Mouse (Mus musculus): ENCODE data around the gene Col11a2. TPM values are rescaled to one million over a fixed set of nuclear protein-coding genes. Genes with fewer than 3 reads are reported as not detected.

The Col11a2 gene
- total RNA-seq, 1 experiment, result 1.4 TPM

GRCm38 (mm10) chr17:34022414-34022783 is 16.8 kb upstream of the Col11a2 start:
- in situ Hi-C loops (cut with MboI; ENCODE audit: low sequenced_read_pairs in 2 of 2, unreplicated experiment in 2 of 2), result no loop called here
- TF ChIP-seq HCFC1 (IDR thresholded peaks at IDR 0.05; ENCODE audit: borderline replicate concordance, insufficient read depth, low read length), result no peak
- TF ChIP-seq MAFK (IDR thresholded peaks at IDR 0.05; ENCODE audit: insufficient read depth, low read depth, low read length), result no peak
- TF ChIP-seq ZC3H11A (IDR thresholded peaks at IDR 0.05; ENCODE audit: borderline replicate concordance, low read depth, low read length), result no peak
- TF ChIP-seq ZNF384 (IDR thresholded peaks at IDR 0.05; ENCODE audit: low read depth, low read length), result no peak
- no peak for TF ChIP-seq CHD2 (IDR thresholded peaks at IDR 0.05; ENCODE audit: low read depth, low read length)
- H3K27ac ChIP-seq (ENCODE audit: insufficient read depth, low read depth, low read length, poor library complexity, severe bottlenecking), result no peak overlapping the region
- peaks cover 2 to 26% of the 10 kb centered on the region in 2 experiments; a peak in 3 of 4 replicates for H3K4me1 ChIP-seq (ENCODE audit: control insufficient read depth in 2 of 2, insufficient read depth in 2 of 2, low read length in 2 of 2, poor library complexity in 1 of 2)
- H3K9me3 ChIP-seq (ENCODE audit: control insufficient read depth, insufficient read depth, low read depth, low read length), result peaks cover 10% of the 10 kb centered on the region
- no peak for DNase-seq (ENCODE audit: low read depth, low spot score)
- H3K4me3 ChIP-seq (ENCODE audit: insufficient read depth in 1 of 2, low read depth in 1 of 2, low read length in 2 of 2, poor library complexity in 1 of 2, severe bottlenecking in 1 of 2), result peak overlapping the region; percentile 28 to 47; a peak in 3 of 4 replicates
- H3K36me3 ChIP-seq (ENCODE audit: control insufficient read depth, insufficient read depth, low read length, poor library complexity, severe bottlenecking), result peaks cover 11% of the 10 kb centered on the region; the same call in 1 of the 2 replicates
- H3K9ac ChIP-seq (ENCODE audit: insufficient read depth, low read depth, low read length, poor library complexity, severe bottlenecking), result no peak overlapping the region

GRCm38 (mm10) chr17:34022987-34023386 is 16.2 kb upstream of the Col11a2 start:
- Histone ChIP-seq H3K36me3 (ENCODE audit: control insufficient read depth, insufficient read depth, low read length, poor library complexity, severe bottlenecking) (peaks cover 11% of the 10 kb centered on the region; the same call in 1 of the 2 replicates), H3K27ac (ENCODE audit: insufficient read depth, low read depth, low read length, poor library complexity, severe bottlenecking) (no peak overlapping the region), H3K9me3 (ENCODE audit: control insufficient read depth, insufficient read depth, low read depth, low read length) (peaks cover 9% of the 10 kb centered on the region), H3K9ac (ENCODE audit: insufficient read depth, low read depth, low read length, poor library complexity, severe bottlenecking) (no peak overlapping the region), H3K4me1 (ENCODE audit: control insufficient read depth in 2 of 2, insufficient read depth in 2 of 2, low read length in 2 of 2, poor library complexity in 1 of 2) (peaks cover 2 to 26% of the 10 kb centered on the region in 2 experiments; a peak in 3 of 4 replicates), H3K4me3 (ENCODE audit: insufficient read depth in 1 of 2, low read depth in 1 of 2, low read length in 2 of 2, poor library complexity in 1 of 2, severe bottlenecking in 1 of 2) (peak overlapping the region; percentile 3 to 6; a peak in 2 of 4 replicates)
- DNase-seq (ENCODE audit: low read depth, low spot score), result no peak
- TF ChIP-seq CHD2 (IDR thresholded peaks at IDR 0.05; ENCODE audit: low read depth, low read length) (no peak), MAFK (IDR thresholded peaks at IDR 0.05; ENCODE audit: insufficient read depth, low read depth, low read length) (no peak), ZNF384 (IDR thresholded peaks at IDR 0.05; ENCODE audit: low read depth, low read length) (no peak), HCFC1 (IDR thresholded peaks at IDR 0.05; ENCODE audit: borderline replicate concordance, insufficient read depth, low read length) (no peak), ZC3H11A (IDR thresholded peaks at IDR 0.05; ENCODE audit: borderline replicate concordance, low read depth, low read length) (no peak)
- in situ Hi-C loops (cut with MboI; ENCODE audit: low sequenced_read_pairs in 2 of 2, unreplicated experiment in 2 of 2), result no loop called here

DNA sequence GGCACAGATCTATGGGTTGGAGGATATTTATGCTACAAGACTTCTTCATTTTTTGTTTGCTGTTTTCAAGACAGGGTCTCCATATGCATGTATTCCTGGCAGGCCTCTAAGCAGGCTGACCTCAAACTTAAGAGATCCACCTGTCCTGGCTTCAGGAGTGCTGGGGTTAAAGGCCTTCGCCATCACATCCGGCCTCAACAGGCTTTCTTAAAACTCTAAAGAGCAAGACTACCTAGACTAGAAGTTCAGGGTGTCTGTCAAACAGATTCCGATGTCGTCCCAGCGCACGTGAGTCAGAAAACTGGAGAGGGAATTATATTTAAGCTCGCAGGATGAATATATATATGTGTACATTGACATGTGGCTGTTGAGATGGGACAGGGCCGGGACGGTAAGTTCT is 15.6 kb upstream of the Col11a2 start:
- Histone ChIP-seq H3K9me3 (ENCODE audit: control insufficient read depth, insufficient read depth, low read depth, low read length) (peaks cover 6% of the 10 kb centered on the region; the same call in 1 of the 2 replicates), H3K4me3 (ENCODE audit: insufficient read depth in 1 of 2, low read depth in 1 of 2, low read length in 2 of 2, poor library complexity in 1 of 2, severe bottlenecking in 1 of 2) (peak overlapping the region; percentile 84 to 90; a peak in 3 of 4 replicates), H3K9ac (ENCODE audit: insufficient read depth, low read depth, low read length, poor library complexity, severe bottlenecking) (no peak overlapping the region), H3K36me3 (ENCODE audit: control insufficient read depth, insufficient read depth, low read length, poor library complexity, severe bottlenecking) (peaks cover 16% of the 10 kb centered on the region), H3K27ac (ENCODE audit: insufficient read depth, low read depth, low read length, poor library complexity, severe bottlenecking) (no peak overlapping the region), H3K4me1 (ENCODE audit: control insufficient read depth in 2 of 2, insufficient read depth in 2 of 2, low read length in 2 of 2, poor library complexity in 1 of 2) (peaks cover 4 to 27% of the 10 kb centered on the region in 2 experiments)
- no peak for DNase-seq (ENCODE audit: low read depth, low spot score)
- in situ Hi-C loops (cut with MboI; ENCODE audit: low sequenced_read_pairs in 2 of 2, unreplicated experiment in 2 of 2), result no loop called here
- TF ChIP-seq ZC3H11A (IDR thresholded peaks at IDR 0.05; ENCODE audit: borderline replicate concordance, low read depth, low read length) (no peak), HCFC1 (IDR thresholded peaks at IDR 0.05; ENCODE audit: borderline replicate concordance, insufficient read depth, low read length) (no peak), ZNF384 (IDR thresholded peaks at IDR 0.05; ENCODE audit: low read depth, low read length) (no peak), CHD2 (IDR thresholded peaks at IDR 0.05; ENCODE audit: low read depth, low read length) (no peak), MAFK (IDR thresholded peaks at IDR 0.05; ENCODE audit: insufficient read depth, low read depth, low read length) (no peak)

GRCm38 (mm10) chr17:34024317-34024821 is 14.9 kb upstream of the Col11a2 start, which contains the start of gene Ring1:
TSS of gene Ring1 (minus strand) at chr17:34024680.
- Histone ChIP-seq H3K27ac (ENCODE audit: insufficient read depth, low read depth, low read length, poor library complexity, severe bottlenecking) (peak within 1 kb of the TSS; percentile 66; the same call in 1 of the 2 replicates), H3K4me3 (ENCODE audit: insufficient read depth in 1 of 2, low read depth in 1 of 2, low read length in 2 of 2, poor library complexity in 1 of 2, severe bottlenecking in 1 of 2) (peak within 1 kb of the TSS; percentile 84 to 90), H3K9ac (ENCODE audit: insufficient read depth, low read depth, low read length, poor library complexity, severe bottlenecking) (peak within 1 kb of the TSS; percentile 88), H3K4me1 (ENCODE audit: control insufficient read depth in 2 of 2, insufficient read depth in 2 of 2, low read length in 2 of 2, poor library complexity in 1 of 2) (peaks cover 4 to 29% of the 10 kb centered on the region in 2 experiments), H3K9me3 (ENCODE audit: control insufficient read depth, insufficient read depth, low read depth, low read length) (peaks cover 4% of the 10 kb centered on the region; the same call in 1 of the 2 replicates), H3K36me3 (ENCODE audit: control insufficient read depth, insufficient read depth, low read length, poor library complexity, severe bottlenecking) (peaks cover 23% of the 10 kb centered on the region)
- DNase-seq (ENCODE audit: low read depth, low spot score), result peak; percentile 87
- TF ChIP-seq ZC3H11A (IDR thresholded peaks at IDR 0.05; ENCODE audit: borderline replicate concordance, low read depth, low read length) (no peak), ZNF384 (IDR thresholded peaks at IDR 0.05; ENCODE audit: low read depth, low read length) (no peak), CHD2 (IDR thresholded peaks at IDR 0.05; ENCODE audit: low read depth, low read length) (no peak), HCFC1 (IDR thresholded peaks at IDR 0.05; ENCODE audit: borderline replicate concordance, insufficient read depth, low read length) (peak; percentile 51; the same call in 1 of the 2 replicates), MAFK (IDR thresholded peaks at IDR 0.05; ENCODE audit: insufficient read depth, low read depth, low read length) (no peak)
- in situ Hi-C loops (cut with MboI; ENCODE audit: low sequenced_read_pairs in 2 of 2, unreplicated experiment in 2 of 2), result no loop called here
